Mouse (Mus musculus) hematopoietic multipotent progenitor cell, adult 10-12 weeks (in vitro differentiated cells): ENCODE data around the gene Gzme. TPM values are rescaled to one million over a fixed set of nuclear protein-coding genes. Genes with fewer than 3 reads are reported as not detected.

Experiments
- polyA plus RNA-seq: library from polyadenylated mRNA; stranded (reverse); fragments of >175 nt; gene quantifications from 2 replicates; pipeline ENCODE4 v1.2.3, GENCODE M21; 2012; ENCODE audit warnings: low replicate concordance

Gzme gene
- not detected in 2 replicates for polyA plus RNA-seq

GRCm38 (mm10) chr14:56120525-56120924, at the start of gene Gzme:
Gzme (minus strand) TSS chr14:56120625.

GRCm38 (mm10) chr14:56159479-56159878, 39.1 kb upstream of the Gzme start, which contains the start of gene Gzmg:
Gzmg (minus strand) TSS chr14:56159579.

DNA sequence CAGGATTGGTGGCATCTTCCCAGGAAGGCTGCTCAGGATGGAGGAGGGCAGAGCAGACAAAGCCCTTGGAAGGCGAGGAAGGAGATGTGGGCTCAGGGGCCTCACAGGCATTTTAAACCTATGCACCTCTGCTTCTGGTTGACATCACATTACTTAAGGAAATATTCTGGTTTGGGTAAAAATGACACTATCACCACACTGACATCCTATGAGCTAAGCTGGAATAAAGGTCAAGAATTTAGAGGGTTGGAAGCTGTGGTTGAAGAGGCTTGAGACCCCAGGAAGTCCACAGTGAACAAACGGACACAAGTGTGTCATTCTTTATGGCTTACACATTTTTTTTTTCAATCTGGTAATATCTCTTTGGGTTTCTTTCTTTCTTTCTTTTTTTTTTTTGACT, 12.1 kb upstream of the Gzme start, which contains the start of gene Gzmd:
TSS of gene Gzmd (minus strand) at position 101 of the 400 bp plus-strand sequence.

DNA sequence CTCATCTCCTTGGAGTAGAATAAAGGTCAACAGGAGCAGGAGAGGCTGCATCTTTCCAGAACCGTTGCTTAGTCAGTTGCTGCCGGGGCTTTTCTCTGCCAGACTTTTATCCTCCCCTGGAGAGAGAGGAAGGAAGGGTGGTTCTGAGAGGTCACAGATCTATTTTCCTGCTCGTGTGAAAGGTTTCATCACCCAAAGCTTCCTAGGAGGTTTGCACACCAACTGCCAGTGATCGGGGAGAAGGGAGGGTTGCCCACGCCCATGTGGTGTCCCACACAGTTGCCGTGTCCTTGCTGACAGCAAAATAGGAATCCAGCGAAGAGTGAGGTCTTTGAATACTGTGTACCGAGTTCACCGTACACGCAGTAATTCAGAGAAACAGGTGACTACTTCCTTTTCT, 18.0 kb downstream of the Gzme start, which contains the start of gene Ctsg:
TSS of gene Ctsg (minus strand) at position 189 of the 400 bp plus-strand sequence.

DNA sequence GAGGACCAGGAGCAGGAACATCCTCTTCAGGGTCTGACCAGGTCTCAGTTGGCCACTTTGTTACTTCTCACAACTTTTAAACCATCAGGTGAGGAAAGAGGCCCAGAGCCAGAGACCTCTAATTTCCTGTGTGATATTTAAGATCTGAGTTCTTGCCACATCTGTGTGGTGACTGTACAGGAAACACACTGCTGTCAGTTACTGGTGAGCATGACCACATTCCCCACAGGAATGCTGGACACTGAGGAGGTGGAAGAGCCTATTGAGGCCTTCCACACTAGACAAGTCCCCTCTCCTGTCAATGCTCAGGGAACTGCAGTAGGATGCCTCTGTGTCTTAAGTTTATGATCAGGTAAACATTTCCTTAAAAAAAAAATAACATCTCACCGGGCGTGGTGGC, 35.3 kb downstream of the Gzme start, which contains the start of gene Mcpt8:
TSS of gene Mcpt8 (minus strand) at position 107 of the 400 bp plus-strand sequence.

Other genes with a start within 250 kb of the Gzme start
- gene Cbln3, start 236.2 kb downstream of the Gzme start, polyA plus RNA-seq, result 0.03 and 0.25 TPM in 2 replicates
- gene Khnyn, start 235.7 kb downstream of the Gzme start, polyA plus RNA-seq, result 32.4 and 55.4 TPM in 2 replicates
- gene Sdr39u1, start 220.3 kb downstream of the Gzme start, polyA plus RNA-seq, result 13.1 and 24.5 TPM in 2 replicates
- gene Cma1, start 175.9 kb downstream of the Gzme start, polyA plus RNA-seq, result 0.73 and 2.0 TPM in 2 replicates
- gene Cma2, start 169.6 kb downstream of the Gzme start, polyA plus RNA-seq, result not detected in 2 replicates
- gene Mcpt1, start 102.7 kb downstream of the Gzme start, polyA plus RNA-seq, result 0.82 TPM in 1 of 2 replicates, not detected in the other
- gene Mcpt9, start 90.1 kb downstream of the Gzme start, polyA plus RNA-seq, result not detected in 2 replicates
- gene Mcpt2, start 78.6 kb downstream of the Gzme start, polyA plus RNA-seq, result 0.11 TPM in 1 of 2 replicates, not detected in the other
- 11.9 TPM in 1 of 2 replicates, not detected in the other for gene Mcpt4, start 58.3 kb downstream of the Gzme start, polyA plus RNA-seq
- gene Mcpt8, start 35.4 kb downstream of the Gzme start, polyA plus RNA-seq, result 0.50 and 1.1 TPM in 2 replicates
- gene Ctsg, start 18.1 kb downstream of the Gzme start, polyA plus RNA-seq, result 1.4 and 2.0 TPM in 2 replicates
- not detected in 2 replicates for gene Gzmd, start 12.0 kb upstream of the Gzme start, polyA plus RNA-seq
- not detected in 2 replicates for gene Gzmg, start 39.0 kb upstream of the Gzme start, polyA plus RNA-seq
- not detected in 2 replicates for gene Gzmn, start 54.0 kb upstream of the Gzme start, polyA plus RNA-seq
- gene Gzmf, start 90.8 kb upstream of the Gzme start, polyA plus RNA-seq, result not detected in 2 replicates
- not detected in 2 replicates for gene Gzmc, start 114.0 kb upstream of the Gzme start, polyA plus RNA-seq
- 1.8 and 3.8 TPM in 2 replicates for gene Gzmb, start 141.6 kb upstream of the Gzme start, polyA plus RNA-seq
- not detected in 2 replicates for gene Atp12a, start 244.4 kb upstream of the Gzme start, polyA plus RNA-seq